Mouse (Mus musculus) lung, postnatal 0 days (tissue): ENCODE data around the gene Fam19a4. TPM values are rescaled to one million over a fixed set of nuclear protein-coding genes. Genes with fewer than 3 reads are reported as not detected.

Source experiments
- ATAC-seq: fragments of 200-750 bp; cut with Nextera tagmentation; 2 replicates; pipeline ENCODE4 v1.8.0; 2017; ENCODE audit warnings: moderate library complexity
- DNase-seq: peaks from one replicate; pipeline ENCODE4 v3.0.0-alpha.2; 2016; ENCODE audit warnings: low spot score
- H3K27ac ChIP-seq: fragments of 300-500 bp; sonication (generic); 2 replicates; pipeline ENCODE4 v1.5.1; 2014; ENCODE audit warnings: antibody characterized with exemption, mild to moderate bottlenecking, low read length, mixed read lengths
- H3K27me3 ChIP-seq: fragments of 300-500 bp; sonication (generic); replicated peaks from 2 replicates; pipeline ENCODE4 v1.6.1; 2014; ENCODE audit warnings: low read length, mixed read lengths; ENCODE audit not compliant: insufficient read depth
- H3K36me3 ChIP-seq: fragments of 300-500 bp; sonication (generic); 2 replicates; pipeline ENCODE4 v1.6.1; 2014; ENCODE audit warnings: low read length, mixed read lengths; ENCODE audit not compliant: insufficient read depth
- H3K4me1 ChIP-seq: fragments of 300-500 bp; sonication (generic); 2 replicates; pipeline ENCODE4 v1.6.1; 2014; ENCODE audit warnings: antibody characterized with exemption, low read depth, low read length, mixed read lengths; ENCODE audit not compliant: insufficient read depth
- H3K4me2 ChIP-seq: fragments of 300-500 bp; sonication (generic); replicated peaks from 2 replicates; pipeline ENCODE4 v1.6.1; 2014; ENCODE audit warnings: low read depth, mild to moderate bottlenecking, low read length, moderate library complexity, mixed read lengths
- H3K4me3 ChIP-seq: fragments of 300-500 bp; sonication (generic); 2 replicates; pipeline ENCODE4 v1.5.1; 2014; ENCODE audit warnings: low read depth, low read length
- H3K9ac ChIP-seq: fragments of 300-500 bp; sonication (generic); replicated peaks from 2 replicates; pipeline ENCODE4 v1.6.1; 2014; ENCODE audit warnings: low read depth, mild to moderate bottlenecking
- H3K9me3 ChIP-seq: fragments of 300-500 bp; sonication (generic); 2 replicates; pipeline ENCODE4 v1.6.1; 2016; ENCODE audit warnings: low read length, mixed read lengths
- CTCF ChIP-seq: IDR thresholded peaks from 2 replicates; pipeline ENCODE4 v1.5.1; 2016; ENCODE audit warnings: antibody characterized with exemption, mild to moderate bottlenecking
- EP300 ChIP-seq: IDR thresholded peaks from 2 replicates; pipeline ENCODE4 v1.6.1; 2016; ENCODE audit warnings: antibody characterized with exemption, mild to moderate bottlenecking, control low read depth
- WGBS: fragments of 180-500 bp; shearing (Covaris S2); extraction: QIAGEN DNeasy Blood & Tissue Kit; methylation state at CpG from one replicate; pipeline ENCODE4 v1.1.7; 2014; 5-methylcytosine and 5-hydroxymethylcytosine counted together
- polyA plus RNA-seq: library from polyadenylated mRNA; unstranded; fragments of >200 nt; fragmentation: Nextera tagmentation; extraction: Ambion mirVana; gene quantifications from 2 replicates; pipeline ENCODE4 v1.2.1, GENCODE M21; 2015

The Fam19a4 gene
- polyA plus RNA-seq, 1 experiment from 2014 or later: 2.9 TPM

DNA sequence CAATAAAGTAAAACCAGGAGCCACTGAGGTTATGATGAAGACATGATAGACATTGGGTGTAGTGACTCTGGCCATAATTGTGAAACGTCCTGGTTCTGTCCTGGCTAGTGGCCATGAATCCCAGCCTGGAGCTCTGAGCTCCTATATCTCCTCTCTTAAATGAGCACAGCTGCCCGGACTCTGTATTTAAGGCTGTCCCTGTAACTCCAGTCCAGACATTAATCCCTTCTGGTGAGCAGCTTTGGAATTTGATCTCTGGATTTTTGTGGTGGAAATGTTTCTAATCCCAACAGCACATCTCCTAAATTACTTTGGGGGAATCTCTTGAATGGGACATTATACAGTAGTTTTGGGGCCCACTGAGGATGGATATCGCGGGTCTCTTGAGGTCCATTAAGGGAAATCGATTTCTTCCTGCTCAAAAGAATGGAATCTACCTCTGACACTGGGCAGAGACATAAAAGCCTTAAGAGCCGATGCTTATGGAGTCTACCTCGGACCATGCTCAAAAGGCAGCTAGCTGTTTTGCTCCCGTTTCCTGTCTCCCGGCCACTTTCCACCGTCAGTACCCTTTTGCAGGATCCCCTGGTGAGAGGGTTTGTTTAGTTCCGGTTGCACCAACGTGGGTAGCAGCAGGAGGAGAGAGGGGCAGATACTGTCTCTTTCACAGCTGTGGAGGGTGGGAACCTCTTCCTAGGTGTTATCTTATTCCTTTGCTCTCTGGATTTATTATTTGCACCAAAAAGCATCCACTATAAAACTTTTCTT, 41.2 kb upstream of the Fam19a4 start:
- H3K27ac ChIP-seq: no peak overlapping the region
- H3K9ac ChIP-seq: no peak overlapping the region
- no peak overlapping the region for H3K4me2 ChIP-seq
- H3K9me3 ChIP-seq: no peaks in the 10 kb centered on the region
- DNase-seq: no peak
- no peaks in the 10 kb centered on the region for H3K4me1 ChIP-seq
- H3K27me3 ChIP-seq: no peaks in the 10 kb centered on the region
- H3K4me3 ChIP-seq: no peak overlapping the region
- H3K36me3 ChIP-seq: no peaks in the 10 kb centered on the region
- ATAC-seq: no peak
- no peak for TF ChIP-seq EP300
- no peak for TF ChIP-seq CTCF
- 26% methylated on average over 12 of the region's 12 CpGs for WGBS

- Histone ChIP-seq H3K4me2 (no peak overlapping the region), H3K4me1 (no peaks in the 10 kb centered on the region), H3K9me3 (no peaks in the 10 kb centered on the region), H3K36me3 (no peaks in the 10 kb centered on the region), H3K27ac (no peak overlapping the region), H3K9ac (no peak overlapping the region), H3K27me3 (no peaks in the 10 kb centered on the region), H3K4me3 (no peak overlapping the region)
- TF ChIP-seq CTCF: no peak
- TF ChIP-seq EP300: no peak
- DNase-seq: no peak
- no peak for ATAC-seq
- 92% methylated on average over 2 of the region's 2 CpGs for WGBS
Observed at GRCm38 (mm10) chr6:97082336-97082735, 22.1 kb upstream of the Fam19a4 start.

DNA sequence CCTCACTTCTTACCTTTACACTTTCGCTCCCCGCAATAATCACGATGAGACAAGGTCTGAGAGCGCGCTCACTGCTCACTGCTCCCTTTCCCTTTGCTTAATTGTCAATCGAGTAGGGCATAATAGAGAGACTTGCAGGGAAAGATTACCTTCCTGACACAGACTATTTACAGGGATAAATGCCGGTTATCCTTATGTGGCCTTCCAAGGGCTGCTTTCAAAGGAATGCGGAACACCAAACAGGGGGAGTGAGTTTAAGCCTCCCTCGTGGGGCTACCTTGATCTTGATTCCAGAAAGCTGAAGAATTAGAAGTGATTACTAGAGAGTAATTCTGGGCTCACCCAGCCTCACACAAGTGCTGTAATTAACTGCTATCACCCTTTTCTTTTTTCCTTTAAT, 19.8 kb upstream of the Fam19a4 start:
- ATAC-seq (no peak), DNase-seq (no peak)
- no peak for TF ChIP-seq EP300
- no peak for TF ChIP-seq CTCF
- Histone ChIP-seq H3K9ac (no peak overlapping the region), H3K9me3 (no peaks in the 10 kb centered on the region), H3K27ac (no peak overlapping the region), H3K27me3 (no peaks in the 10 kb centered on the region), H3K36me3 (no peaks in the 10 kb centered on the region), H3K4me2 (no peak overlapping the region), H3K4me1 (no peaks in the 10 kb centered on the region), H3K4me3 (no peak overlapping the region)
- WGBS: 59% methylated on average over 9 of the region's 9 CpGs

DNA sequence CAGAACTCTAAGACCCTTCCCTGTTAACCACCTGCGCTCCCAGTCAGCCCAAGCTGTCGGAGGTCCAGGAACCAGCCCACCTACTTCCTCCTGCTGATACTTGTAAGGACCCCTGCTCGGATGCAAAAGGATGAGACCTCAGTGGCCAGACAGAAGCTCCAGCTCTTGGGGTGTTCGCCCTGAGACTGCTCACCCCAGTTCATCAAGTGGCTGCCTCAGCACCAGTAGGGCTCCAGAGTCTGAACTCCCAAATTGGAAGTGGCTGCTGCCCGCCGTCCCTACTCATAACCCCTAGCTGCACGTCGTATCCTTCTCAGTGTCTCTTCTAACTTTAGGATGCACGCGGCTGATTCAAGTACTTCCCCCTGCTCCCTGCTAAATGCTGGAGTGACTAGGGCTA, 614 bp downstream of the Fam19a4 start:
- Histone ChIP-seq H3K9me3 (no peaks in the 10 kb centered on the region), H3K4me3 (peak overlapping the region; percentile 35), H3K4me2 (peak overlapping the region; percentile 62), H3K27me3 (no peaks in the 10 kb centered on the region; the same call in 1 of the 2 replicates), H3K4me1 (peaks cover 8% of the 10 kb centered on the region), H3K36me3 (no peaks in the 10 kb centered on the region), H3K9ac (no peak overlapping the region), H3K27ac (no peak overlapping the region)
- ATAC-seq: no peak
- 6% methylated on average over 10 of the region's 10 CpGs for WGBS
- no peak for DNase-seq
- TF ChIP-seq CTCF: no peak

DNA sequence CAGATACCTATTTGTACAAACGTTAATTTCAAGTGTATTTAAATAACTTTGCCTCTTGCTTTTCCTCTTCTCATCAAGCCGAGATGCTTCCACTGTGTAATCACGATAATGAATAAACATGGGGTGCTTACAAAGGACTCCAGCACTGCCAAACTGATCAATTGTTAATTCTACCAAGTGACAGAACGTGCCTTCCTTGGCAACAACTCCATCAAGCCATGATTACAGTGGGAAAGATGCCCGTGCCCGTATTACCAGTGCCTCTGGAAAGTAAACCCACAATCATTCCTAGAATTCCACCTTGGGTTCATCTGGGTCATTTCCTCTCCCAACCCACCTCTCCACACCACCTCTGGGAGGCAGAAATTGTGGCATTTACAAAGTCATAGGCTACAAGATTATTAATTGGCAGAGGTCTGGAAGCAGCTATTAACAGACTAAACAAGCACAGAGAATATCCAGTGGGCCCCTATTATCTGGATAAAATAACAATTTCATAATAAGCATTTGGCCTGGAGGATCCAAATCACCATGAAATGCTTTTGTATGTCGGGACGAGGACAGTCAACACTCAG, 7.9 kb downstream of the Fam19a4 start:
- H3K4me2 ChIP-seq: no peak overlapping the region
- ATAC-seq (no peak), DNase-seq (no peak)
- no peaks in the 10 kb centered on the region for H3K9me3 ChIP-seq
- no peak overlapping the region for H3K9ac ChIP-seq
- no peak overlapping the region for H3K27ac ChIP-seq
- H3K36me3 ChIP-seq: no peaks in the 10 kb centered on the region
- H3K4me1 ChIP-seq: no peaks in the 10 kb centered on the region
- WGBS: 49% methylated on average over 8 of the region's 8 CpGs
- TF ChIP-seq EP300 (no peak), CTCF (no peak)
- H3K4me3 ChIP-seq: no peak overlapping the region
- no peaks in the 10 kb centered on the region for H3K27me3 ChIP-seq

GRCm38 (mm10) chr6:97048403-97048802, 11.8 kb downstream of the Fam19a4 start:
- Histone ChIP-seq H3K4me3 (no peak overlapping the region), H3K4me2 (no peak overlapping the region), H3K27me3 (no peaks in the 10 kb centered on the region), H3K27ac (no peak overlapping the region), H3K4me1 (no peaks in the 10 kb centered on the region), H3K9ac (no peak overlapping the region), H3K9me3 (no peaks in the 10 kb centered on the region), H3K36me3 (no peaks in the 10 kb centered on the region)
- DNase-seq (no peak), ATAC-seq (no peak)
- 35% methylated on average over 4 of the region's 4 CpGs for WGBS
- no peak for TF ChIP-seq EP300
- TF ChIP-seq CTCF: no peak
